19 mouse cellular contexts compared by ENCODE assay signal in the genomic region with DNA sequence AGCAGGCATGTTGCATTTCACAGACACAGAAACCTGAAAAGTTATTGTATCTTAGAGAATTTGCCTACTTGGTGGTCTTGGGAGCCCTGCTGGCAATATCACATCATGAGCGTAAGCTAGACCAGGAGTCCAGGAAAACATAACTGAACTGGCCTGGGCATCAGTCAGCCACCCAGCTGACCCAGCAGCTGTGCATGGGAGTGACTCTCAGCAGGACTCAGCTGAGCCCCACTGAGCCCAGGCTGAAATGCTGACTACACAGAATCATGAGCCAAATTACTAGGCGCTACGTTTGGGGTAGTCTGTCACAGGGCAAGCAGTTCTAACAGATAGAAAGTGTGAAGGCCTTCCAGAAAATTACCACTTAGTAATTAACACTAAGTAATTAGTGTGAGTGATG. TPM values are rescaled to one million over a fixed set of nuclear protein-coding genes. Genes with fewer than 3 reads are reported as not detected.
A peak's percentile ranks its signal among the peaks of the same experiment; 100 is the strongest.
DNase-seq lines count a peak whose midpoint lies in the region; TF ChIP-seq lines count a peak whose summit lies in the region.
"Had no signal": no experiment of that assay in that cellular context is flagged by ENCODE, and none has a peak within 500 bp of the region (broad histone marks: within the 10 kb centered on the region; RNA-seq: fewer than 3 reads in every experiment).

No protein-coding gene starts in this region.

- TF ChIP-seq CTCF in left cerebral cortex, adult 2 months (IDR thresholded peaks at IDR 0.05) = no peak

- no peak overlapping the region for H3K4me3 ChIP-seq in left cerebral cortex, adult 2 months
- H3K4me3 ChIP-seq: forebrain, embryonic 12.5 days; limb, embryonic 15.5 days; megakaryocyte, embryonic 14.5 days; midbrain, embryonic 13.5 days had no signal

- H3K27ac ChIP-seq in left cerebral cortex, adult 2 months = no peak overlapping the region
- H3K27ac ChIP-seq: forebrain, embryonic 12.5 days; limb, embryonic 15.5 days; liver, embryonic 14.5 days; midbrain, embryonic 13.5 days; stomach, postnatal 0 days had no signal

- DNase-seq in left cerebral cortex, postnatal 4 days = peak; percentile 46
- no peak for DNase-seq in left cerebral cortex, adult 2 months (ENCODE audit: extremely low spot score in 1 of 2, low spot score in 2 of 2)
- peak; percentile 49 for DNase-seq in cerebellum, adult 11 months
- peak; percentile 74 for DNase-seq in cerebellum, adult 9-10 months
- DNase-seq in T-cell, adult 2 months (ENCODE audit: low spot score) = no peak
- DNase-seq in layer of hippocampus, postnatal 14 days (ENCODE audit: low spot score in 2 of 2) = no peak
- DNase-seq in left cerebral cortex, postnatal 36 days (ENCODE audit: low spot score in 2 of 2) = no peak
- DNase-seq: adrenal gland, adult 2 months; B cell, adult 2 months; kidney, postnatal 25 days; lung, embryonic 14.5 days; lung, postnatal 36 days; right cerebral cortex, adult 18-20 months had no signal

- intact Hi-C loops in left cerebral cortex, postnatal 4 days (cut with DNase I) = no loop called here
- intact Hi-C loops in left cerebral cortex, adult 2 months (cut with DNase I) = no loop called here
- intact Hi-C loops in left cerebral cortex, postnatal 36 days (cut with DNase I) = no loop called here

RNA-seq across cellular contexts. Expression of gene Dnm3, which starts 41.2 kb away (rescaled TPM):
- 100 to 1,000 TPM; 107 to 110 TPM for total RNA-seq in left cerebral cortex, postnatal 4 days (2021)
- total RNA-seq in left cerebral cortex, adult 2 months (2021) = 100 to 1,000 TPM; 102 to 103 TPM
- 10 to 100 TPM; 71.5 to 82.3 TPM for total RNA-seq in layer of hippocampus, postnatal 14 days (2021)
- 100 to 1,000 TPM in 1 of 2 experiments, 10 to 100 TPM in 1; 89.8 to 106 TPM for total RNA-seq in left cerebral cortex, postnatal 36 days (2021)

Comparison
In these comparisons a context has a peak if more than half of its experiments do, and no peak if none do; other contexts are left out.
1. DNase-seq: peak in left cerebral cortex, postnatal 4 days (single experiment), cerebellum, adult 11 months (single experiment) and cerebellum, adult 9-10 months (single experiment); none in left cerebral cortex, adult 2 months (0 of 2), T-cell, adult 2 months (single experiment), layer of hippocampus, postnatal 14 days (0 of 2) and left cerebral cortex, postnatal 36 days (0 of 2).